Mouse (Mus musculus): ENCODE measurements at regions not wholly inside any gene's neighbourhood (a gene's known extent, or its start where the extent isn't known, plus 50 kb on each side); places are given as distances from the start of the nearest gene placed in this dataset.

DNA sequence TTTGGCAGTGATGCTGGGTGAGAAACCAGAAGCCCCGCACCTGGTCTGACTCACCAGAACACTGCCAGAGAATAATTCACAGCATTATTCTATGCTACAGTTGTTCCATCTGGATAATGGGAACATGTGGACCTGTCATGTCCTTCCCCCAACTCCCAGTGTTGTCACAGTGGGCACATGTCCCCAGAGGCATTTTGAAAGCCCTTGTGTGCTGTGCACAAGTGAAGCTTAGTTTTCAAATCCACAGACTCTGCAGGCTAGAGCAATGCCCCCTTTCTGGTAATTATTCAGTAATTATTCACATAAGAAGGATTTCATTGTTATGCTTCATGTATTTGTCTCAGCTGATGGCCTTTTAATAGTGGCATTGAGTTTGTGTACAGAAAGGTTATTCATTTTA, 146.7 kb downstream of the Slc4a3 start:
- DNase-seq (ENCODE audit: low spot score in 2 of 2): no peak

DNA sequence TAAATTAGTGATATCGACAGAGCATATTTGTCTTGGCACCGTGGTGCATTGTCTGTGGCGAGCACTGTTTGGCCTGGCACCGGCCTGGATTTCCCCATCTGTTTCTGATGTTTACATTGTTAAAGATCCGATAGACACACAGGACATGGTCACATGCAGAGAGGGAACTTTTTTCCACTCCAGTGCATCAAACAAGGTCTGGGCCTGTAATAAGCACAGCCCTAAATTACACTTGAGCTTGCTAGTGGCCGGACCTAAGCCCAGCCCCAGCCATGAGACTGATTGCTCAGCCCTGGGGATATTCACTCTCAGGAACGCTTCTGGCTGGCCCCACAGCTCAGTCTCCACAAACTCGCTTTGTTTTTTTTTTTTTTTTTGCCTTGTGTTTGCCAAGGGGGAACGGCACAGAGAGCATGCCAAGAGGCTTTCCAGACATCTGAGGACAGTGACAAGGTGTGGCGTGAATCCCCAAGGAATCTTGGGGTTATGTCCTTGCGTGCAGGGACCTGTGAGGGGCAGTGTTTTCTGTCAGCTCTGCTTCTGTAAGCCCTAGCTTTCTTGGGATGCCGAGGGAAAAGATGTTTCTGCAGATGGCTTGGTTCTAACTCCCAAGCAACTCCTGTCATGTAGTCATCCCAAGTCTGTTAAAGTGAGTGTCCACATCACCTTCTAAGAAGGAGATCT, 147.3 kb downstream of the Slc4a3 start:
- DNase-seq (ENCODE audit: low spot score in 2 of 2): no peak

DNA sequence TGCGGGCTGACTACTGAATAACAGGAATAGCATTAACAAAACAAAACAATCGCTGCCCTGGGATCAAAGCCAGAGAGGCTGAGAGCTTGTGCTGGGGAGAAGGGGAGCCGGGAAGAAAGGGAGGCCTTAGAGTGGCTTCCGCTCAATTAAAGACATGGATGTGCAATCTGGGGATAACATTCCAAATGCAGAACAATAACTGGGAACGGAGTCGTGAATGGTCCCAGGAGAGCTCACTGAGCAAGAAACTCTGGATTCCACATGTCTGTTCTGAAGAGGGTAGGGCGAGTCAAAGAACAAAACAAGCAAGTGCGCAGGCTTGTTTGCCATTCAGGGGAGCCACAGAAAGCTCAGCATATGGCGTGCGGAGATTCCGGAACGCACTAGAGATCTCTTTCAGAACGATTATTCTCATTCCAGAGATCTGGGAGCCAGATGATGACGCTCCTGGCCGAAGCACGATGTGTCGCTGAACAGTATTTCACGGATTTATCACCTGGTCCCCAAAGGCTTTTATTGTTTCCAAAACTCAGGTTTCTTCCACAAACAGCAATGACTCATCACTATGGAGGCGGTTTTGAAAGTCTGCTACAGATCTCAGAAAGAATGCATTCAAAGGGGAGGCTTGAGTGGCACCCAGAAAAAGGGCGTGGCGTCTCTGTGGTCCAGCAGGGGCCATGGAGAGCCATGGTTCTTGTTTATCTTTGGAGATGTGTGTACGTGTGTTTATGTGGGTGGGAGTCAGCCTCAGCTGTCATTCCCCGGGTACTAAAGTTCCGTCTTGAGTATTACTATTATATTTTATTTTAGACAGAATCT, 159.0 kb downstream of the Slc4a3 start:
- no peak for DNase-seq (ENCODE audit: low spot score in 2 of 2)

DNA sequence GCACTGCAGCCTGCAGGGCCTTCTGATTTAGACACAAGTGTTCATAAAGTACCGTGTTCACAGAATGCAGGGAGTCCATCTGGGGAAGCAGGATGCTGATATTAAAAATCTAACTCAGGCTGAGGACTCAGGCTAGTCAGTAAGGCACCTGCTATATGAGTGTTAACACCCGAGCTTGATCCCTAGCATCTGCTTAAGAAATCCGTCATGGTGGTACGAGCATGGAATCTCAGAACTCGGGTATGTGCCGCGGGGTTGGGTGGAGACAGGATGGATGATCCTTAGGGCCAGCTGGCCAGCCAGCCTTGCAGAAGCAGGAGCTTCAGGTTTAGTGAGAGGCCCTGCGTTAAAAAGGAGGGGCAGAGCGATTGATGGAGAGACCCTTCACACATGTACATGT, 160.1 kb downstream of the Slc4a3 start:
- DNase-seq (ENCODE audit: low spot score in 2 of 2): no peak

DNA sequence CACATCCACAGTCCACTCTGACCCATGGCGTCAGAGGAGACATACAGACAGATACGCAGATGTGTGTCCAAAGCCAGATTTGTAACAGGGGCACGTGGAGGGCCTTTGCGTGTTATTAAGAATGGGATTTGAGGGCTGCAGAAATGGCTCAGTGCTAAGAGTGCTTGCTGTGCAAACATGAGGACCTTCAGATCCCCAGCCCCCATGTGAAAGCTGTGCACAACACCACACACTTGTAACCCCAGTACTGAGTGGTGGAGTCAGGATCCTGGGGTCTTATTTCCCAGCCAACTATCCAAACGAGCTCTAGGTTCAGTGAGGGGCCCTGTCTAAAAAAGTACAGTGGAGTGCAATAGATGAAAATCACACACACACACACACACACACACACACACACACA, 177.4 kb downstream of the Slc4a3 start:
- no peak for DNase-seq (ENCODE audit: low spot score in 2 of 2)

DNA sequence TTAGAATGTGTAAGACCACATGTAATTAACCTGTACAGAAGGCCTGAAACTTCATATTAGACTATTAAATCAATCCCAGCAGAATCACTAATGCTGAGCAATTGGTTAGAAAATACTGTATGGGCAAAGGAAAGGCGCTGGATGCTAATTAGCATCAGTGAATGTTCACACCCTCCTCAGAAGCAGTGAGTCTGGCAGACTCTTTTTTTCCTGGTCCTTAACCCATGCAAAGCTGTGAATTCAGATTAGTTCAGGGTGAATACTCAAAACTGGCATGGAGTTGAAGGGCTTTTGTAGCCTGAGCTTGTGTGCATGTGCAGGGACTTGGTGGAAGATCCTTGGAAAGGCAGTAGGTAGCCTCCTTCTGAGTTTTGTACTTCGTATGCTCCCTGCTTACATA, 179.3 kb downstream of the Slc4a3 start:
- no peak for DNase-seq (ENCODE audit: low spot score in 2 of 2)

DNA sequence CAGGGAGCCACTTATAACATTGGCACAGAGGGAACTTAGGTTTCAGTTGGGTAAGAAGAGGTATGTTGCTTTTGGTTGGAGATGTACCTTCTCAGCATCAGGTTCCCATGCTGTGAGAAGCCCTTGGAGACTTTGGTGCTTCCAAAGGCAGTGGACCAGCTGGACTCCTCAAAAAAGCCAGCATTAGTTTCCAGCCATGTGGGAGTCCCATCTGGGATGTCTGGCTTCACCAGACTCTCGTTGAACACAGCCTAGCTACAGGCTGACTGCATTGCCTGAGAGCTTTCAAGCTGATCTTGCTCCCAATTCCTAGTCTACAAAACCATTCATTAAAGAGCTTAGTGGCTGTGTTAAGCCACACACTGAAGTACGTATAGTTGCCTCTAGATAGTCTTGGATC, 182.8 kb downstream of the Slc4a3 start:
- DNase-seq (ENCODE audit: low spot score in 2 of 2): no peak

DNA sequence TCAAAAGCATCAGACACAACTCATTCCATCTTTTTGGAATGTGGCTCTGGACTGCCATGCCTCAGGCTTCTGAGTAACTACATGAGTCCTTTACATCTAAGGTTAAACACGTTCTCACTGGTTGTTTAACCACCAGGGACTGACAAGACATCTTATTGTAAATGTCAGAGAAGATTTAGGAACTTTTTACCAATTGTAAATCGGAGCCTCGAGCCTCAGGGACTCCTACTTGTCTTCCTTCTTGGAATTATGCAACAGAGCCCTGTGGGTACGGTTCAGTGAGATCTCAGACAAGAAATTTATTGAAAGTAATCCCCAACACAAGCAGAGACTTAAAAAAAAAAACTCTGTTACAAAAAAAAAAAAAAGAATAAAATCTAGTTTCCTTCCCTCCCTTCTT, 187.7 kb downstream of the Slc4a3 start:
- no peak for DNase-seq (ENCODE audit: low spot score in 2 of 2)

DNA sequence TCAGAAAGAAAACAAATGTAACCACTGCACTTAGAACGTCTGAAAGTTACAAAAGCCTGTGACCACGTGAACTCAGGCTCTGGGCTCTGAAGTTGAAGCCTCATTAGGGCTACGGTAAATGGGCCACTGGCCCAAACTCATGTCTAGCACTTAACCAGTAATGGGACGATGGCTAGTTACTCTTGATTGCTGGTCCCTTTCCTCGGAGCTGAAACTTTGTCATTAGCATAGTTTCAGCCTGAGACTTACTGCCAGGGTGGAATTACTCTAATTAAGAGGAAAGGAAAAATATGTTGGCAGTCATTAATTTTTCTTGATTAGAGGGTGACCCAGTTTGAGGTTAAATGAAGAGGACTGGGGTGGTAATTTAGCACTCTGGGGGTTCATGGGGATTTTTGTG, 192.6 kb downstream of the Slc4a3 start:
- DNase-seq (ENCODE audit: low spot score in 2 of 2): no peak

DNA sequence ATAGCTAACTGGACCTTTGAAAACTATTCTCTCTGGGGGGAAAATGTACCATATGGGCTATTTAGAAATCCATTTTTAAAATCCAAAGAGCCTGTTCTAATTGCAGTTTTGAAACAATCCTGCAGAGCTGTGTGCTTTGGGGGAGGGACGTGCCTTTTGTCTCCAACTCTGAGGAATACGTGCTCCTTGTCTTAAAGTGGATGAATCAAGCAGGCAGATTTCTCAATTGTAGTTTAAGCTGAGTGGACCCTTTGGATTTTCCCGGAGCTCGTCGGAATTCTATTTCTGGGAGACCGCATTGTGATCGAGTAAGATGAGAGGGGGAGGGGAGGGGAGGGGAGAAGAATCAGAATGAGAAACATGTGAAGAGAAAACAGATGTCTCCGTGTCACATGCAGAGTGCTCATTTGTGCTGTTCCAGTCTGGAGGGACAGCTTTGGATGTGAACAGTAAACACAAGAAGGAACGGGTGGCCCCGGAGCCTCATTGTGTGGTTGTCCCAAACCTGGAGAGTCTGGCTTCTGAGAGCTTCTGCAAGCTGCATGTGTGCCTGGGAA, 203.7 kb downstream of the Slc4a3 start:
- no peak for DNase-seq (ENCODE audit: low spot score in 2 of 2)

DNA sequence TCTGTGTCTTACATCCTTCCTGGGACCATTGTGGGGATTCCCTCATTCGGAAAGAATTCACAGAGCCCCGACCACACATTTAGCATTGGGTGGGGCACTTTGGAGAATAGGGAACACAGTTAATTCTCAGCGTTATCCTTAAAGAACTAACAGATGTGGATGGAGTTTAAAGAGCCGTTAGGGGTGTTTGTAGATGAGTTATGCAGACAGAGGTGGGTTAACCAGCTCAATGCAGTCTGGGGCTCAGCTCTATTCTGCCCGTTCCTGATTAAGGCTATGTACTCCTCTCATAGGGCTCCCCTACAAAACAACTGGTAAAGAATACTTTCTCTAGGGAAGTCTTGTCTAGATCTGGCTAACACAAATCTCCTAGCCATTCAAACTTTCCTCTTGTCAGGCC, 226.1 kb downstream of the Slc4a3 start:
- no peak for DNase-seq (ENCODE audit: low spot score in 2 of 2)

DNA sequence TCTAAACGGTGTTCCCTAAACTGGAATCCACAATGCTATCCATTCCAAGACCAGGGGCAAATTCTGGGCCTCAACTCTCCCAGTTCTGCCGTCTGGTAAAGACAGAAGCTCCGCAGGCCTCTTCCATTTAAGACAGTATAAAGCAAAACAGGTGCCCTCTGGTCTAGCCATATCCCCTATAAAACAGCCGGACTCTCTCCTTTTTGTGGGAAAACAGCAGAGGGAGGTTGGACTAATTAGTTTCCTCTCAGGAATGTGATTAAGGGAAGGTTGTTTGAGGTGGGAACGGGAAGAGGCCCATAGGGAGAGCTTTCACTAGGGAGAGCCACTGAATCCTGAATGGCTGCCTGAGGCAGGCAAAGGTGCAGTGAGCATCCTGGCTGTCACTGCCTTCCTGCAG, 226.9 kb downstream of the Slc4a3 start:
- DNase-seq (ENCODE audit: low spot score in 2 of 2): no peak

DNA sequence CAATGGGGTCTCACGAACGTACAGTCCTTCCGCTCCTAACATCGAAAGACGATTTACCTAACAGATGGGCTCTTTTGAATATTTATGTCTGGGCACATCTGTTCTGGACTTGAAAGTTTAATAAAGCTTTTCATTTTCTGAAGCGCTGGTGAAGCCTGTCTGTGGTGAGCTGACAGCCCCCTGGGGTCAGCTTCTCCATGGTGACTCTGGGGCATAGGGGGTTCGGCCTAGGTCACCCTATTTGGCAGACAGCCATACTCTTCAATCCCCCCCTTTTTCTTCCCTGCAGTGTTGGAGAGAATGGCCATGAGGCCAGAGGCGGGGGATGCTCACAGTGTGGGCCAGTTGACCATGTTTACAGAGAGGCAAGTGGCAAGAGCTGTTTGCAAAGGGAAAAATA, 232.8 kb downstream of the Slc4a3 start:
- no peak for DNase-seq (ENCODE audit: low spot score in 2 of 2)

DNA sequence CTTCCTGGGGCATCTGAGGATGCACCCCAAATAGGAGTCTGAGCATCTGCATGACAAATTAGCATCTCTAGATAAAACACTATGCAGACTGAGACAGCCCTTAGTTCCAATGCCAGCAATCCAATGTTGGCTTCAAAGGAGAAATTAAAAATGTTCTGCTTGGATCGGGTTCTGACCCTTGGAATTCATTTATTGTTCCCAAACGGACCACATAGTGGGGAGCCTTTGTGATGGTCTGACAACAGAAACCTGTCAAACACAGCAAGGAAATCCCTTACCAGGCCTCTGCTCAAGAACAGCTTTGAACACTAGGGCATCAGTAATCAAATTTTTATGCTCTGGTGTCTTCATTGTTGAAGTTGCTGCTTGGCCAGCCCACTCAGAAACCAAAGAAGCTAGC, 237.1 kb downstream of the Slc4a3 start:
- DNase-seq (ENCODE audit: low spot score in 2 of 2): no peak

DNA sequence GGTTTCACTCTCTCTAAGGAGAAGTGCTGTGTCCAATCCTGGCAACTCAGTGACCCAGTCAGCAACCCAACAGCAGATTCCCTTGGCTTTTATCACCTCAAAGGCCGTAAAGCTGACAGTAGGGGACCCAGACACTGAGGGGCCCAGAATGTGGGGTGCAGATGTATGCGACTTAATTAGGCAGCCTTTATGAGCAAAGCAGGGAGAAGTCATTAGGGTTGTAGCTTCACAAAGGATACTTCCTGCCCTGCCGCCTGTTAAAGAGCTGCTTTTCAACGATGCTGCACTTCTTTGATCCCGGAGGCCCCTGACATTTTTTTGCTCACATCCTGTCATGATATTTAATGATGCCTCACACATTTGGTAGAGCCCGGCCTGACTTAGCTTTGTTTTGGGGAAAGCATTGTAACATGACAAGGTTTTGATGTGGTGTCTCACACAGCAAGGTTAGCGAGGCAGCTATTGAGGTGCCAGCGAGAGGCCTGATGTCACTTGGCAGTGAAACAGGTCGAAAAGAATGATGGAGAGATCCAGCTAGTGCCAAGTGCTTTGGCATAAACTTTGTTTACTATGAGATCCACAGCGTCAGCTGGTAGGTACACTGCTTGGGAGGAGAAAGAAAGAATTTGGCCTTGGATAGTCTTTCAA, 240.2 kb downstream of the Slc4a3 start:
- no peak for DNase-seq (ENCODE audit: low spot score in 2 of 2)

DNA sequence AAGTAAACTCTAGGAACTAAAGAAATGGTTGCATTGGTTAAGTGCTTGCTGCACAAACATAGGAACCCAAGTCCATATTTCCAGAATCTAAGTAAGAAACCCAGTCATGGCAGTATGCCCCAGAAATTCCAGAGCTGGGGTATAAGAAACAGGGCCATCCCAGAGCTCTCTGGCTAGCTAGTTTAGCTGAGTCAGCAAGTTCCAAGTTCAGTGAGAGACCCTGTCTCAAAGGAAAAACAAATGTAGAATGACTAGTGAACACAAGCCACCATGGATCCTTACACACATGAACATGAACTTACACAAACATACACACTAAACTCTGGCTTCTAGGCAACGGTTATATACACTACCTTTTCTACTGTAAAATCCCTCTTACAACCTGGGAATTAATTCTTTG, 245.4 kb downstream of the Slc4a3 start:
- no peak for DNase-seq (ENCODE audit: low spot score in 2 of 2)

DNA sequence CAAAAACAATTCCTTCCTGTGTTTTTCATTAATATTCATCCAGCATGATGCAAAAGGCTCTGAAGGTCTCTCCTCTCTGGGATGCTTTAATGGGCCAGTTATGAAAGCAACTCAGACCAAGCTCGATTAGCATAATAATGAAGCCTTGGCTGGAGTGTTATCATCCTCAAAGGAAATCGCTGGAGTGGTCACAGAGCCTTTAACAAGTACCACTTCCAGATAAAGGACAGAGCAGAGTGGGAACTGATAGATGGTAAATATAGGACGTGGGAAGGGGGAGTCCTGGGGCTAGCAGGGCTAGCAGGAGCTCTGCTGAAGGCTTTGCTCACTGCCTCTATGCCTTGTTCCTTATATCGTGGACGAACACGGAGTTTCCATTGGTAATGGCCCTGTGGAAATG, 251.7 kb downstream of the Slc4a3 start:
- DNase-seq (ENCODE audit: low spot score in 2 of 2): no peak

DNA sequence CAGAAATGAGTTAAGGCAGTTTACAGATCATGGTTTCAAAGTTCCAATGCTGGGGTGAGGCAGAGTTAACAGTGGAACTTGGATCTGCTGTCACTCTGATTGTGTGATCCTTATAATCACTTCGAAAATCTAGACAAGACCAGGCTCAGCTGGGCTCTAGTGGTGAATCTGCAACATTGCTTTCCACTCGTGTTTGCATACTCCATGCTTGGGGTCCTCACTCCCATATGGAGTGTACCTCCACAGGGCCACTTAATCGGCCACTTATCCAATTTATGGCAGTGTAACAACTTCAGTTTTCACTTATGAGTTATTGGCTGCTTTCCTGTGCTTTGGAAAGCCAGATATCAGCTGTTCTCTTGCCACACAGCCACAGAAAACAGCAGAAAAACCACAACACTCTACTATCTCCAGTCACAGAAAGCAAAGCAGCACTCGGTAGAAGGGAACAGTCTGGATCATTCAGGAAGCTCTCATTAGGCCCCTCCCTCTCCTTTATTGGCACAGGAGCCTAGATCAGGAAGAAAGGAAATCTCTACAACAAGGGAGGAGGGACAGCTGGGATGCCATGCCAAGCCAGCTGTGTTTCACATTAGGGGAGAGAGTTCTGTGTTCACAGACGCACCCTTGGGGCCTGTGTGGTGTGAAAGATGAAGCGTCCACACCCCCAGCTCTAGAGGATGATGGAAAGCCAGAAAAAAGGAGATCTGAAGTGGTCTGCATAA, 252.5 kb downstream of the Slc4a3 start:
- no peak for DNase-seq (ENCODE audit: low spot score in 2 of 2)

DNA sequence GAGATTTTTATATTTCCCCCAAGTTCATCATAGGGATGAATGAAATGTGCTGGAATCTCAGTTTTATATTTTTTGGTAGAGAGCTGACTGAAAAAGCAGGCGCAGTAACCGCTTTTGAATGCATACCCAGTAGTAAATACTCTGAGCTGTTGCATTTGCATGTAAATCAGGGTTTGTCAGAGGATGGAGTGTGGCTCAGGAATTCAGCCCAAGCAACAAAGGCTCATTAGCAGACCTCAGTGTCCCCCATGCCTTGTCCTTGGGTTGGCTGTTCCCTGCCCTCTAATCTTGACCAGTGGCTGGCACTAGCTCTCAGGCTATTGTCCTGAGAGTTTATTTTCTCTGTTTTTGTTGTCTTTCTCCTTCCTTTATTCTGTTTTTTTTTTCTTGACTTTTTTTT, 258.4 kb downstream of the Slc4a3 start:
- no peak for DNase-seq (ENCODE audit: low spot score in 2 of 2)

DNA sequence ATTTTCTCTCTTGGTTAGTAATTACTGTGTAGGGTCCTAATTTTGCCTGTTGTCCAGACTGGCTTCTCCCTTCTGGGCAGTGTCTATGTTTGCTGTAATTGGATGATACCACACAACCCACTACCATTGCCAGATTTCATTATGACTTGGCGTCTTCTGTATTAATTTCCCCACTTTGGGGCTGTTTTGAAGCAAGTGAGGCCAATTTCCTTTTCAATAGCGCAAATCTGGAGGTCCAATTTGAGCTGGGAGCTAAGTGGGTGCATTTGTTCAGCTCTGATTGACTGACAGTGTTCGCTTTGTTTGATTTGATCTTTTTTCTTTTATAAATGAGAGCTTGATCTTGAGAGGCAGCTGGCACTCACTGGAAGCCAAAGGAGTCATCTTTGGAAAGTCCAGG, 266.4 kb downstream of the Slc4a3 start:
- DNase-seq (ENCODE audit: low spot score in 2 of 2): no peak

DNA sequence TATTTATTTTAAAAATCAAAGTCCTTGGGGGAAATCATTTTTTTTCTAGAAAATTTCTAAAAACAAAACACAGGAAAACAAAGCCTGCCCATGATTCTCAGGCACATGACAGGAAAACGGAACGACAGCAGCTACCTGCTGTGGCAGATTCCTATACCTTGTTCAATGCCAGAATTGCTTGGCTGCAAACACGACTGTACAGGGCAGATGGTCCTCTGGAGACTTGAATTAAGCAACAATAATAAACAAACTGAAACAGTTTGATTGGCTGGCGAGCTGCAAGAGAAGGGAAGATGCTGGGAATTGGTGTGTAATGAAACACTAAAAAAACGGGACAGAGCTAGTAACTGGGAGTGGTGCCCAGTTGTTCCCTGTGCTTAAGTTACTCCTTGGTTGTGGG, 280.1 kb downstream of the Slc4a3 start:
- DNase-seq (ENCODE audit: low spot score in 2 of 2): no peak
